Mouse (Mus musculus) limb, embryonic 11.5 days (tissue): ENCODE results near the gene Plekha8. TPM values are rescaled to one million over a fixed set of nuclear protein-coding genes. Genes with fewer than 3 reads are reported as not detected.

ENCODE experiments used
- ATAC-seq: fragments of 200-750 bp; cut with Nextera tagmentation; 2 replicates; pipeline ENCODE4 v1.8.0; 2017; ENCODE audit warnings: low read depth; ENCODE audit not compliant: insufficient number of reproducible peaks, low FRiP score, low TSS enrichment
- DNase-seq: peaks from one replicate; pipeline ENCODE4 v3.0.0-alpha.2; 2015; ENCODE audit warnings: low spot score
- H3K27ac ChIP-seq: fragments of 300-500 bp; sonication (generic); replicated peaks from 2 replicates; pipeline ENCODE4 v1.5.1; 2014; ENCODE audit warnings: low read depth, mild to moderate bottlenecking, low read length
- H3K27me3 ChIP-seq: fragments of 300-500 bp; sonication (generic); 2 replicates; pipeline ENCODE4 v1.6.1; 2014; ENCODE audit warnings: mild to moderate bottlenecking, low read length, mixed read lengths; ENCODE audit not compliant: control insufficient read depth, insufficient read depth
- H3K36me3 ChIP-seq: fragments of 300-500 bp; sonication (generic); 2 replicates; pipeline ENCODE4 v1.6.1; 2014; ENCODE audit warnings: mild to moderate bottlenecking, low read length, moderate library complexity, mixed read lengths; ENCODE audit not compliant: control insufficient read depth, insufficient read depth
- H3K4me1 ChIP-seq: fragments of 300-500 bp; sonication (generic); 2 replicates; pipeline ENCODE4 v1.6.1; 2014; ENCODE audit warnings: low read length, mixed read lengths; ENCODE audit not compliant: control insufficient read depth, insufficient read depth
- H3K4me2 ChIP-seq: fragments of 300-500 bp; sonication (generic); 2 replicates; pipeline ENCODE4 v1.6.1; 2014; ENCODE audit warnings: low read depth, mild to moderate bottlenecking, moderate library complexity; ENCODE audit not compliant: severe bottlenecking
- H3K4me3 ChIP-seq: fragments of 300-500 bp; sonication (generic); 2 replicates; pipeline ENCODE4 v1.5.1; 2014; ENCODE audit warnings: low read depth, low read length
- H3K9ac ChIP-seq: fragments of 300-500 bp; sonication (generic); 2 replicates; pipeline ENCODE4 v1.6.1; 2014; ENCODE audit warnings: mild to moderate bottlenecking, low read length
- H3K9me3 ChIP-seq: fragments of 300-500 bp; sonication (generic); 2 replicates; pipeline ENCODE4 v1.6.1; 2016; ENCODE audit warnings: low read length; ENCODE audit not compliant: control insufficient read depth
- WGBS: fragments of 180-500 bp; shearing (Covaris S2); extraction: QIAGEN DNeasy Blood & Tissue Kit; methylation state at CpG from one replicate; pipeline ENCODE4 v1.1.7; 2014; 5-methylcytosine and 5-hydroxymethylcytosine counted together
- polyA plus RNA-seq: library from polyadenylated mRNA; unstranded; fragments of >200 nt; fragmentation: Nextera tagmentation; extraction: Ambion mirVana; gene quantifications from 2 replicates; pipeline ENCODE4 v1.2.1, GENCODE M21; 2014

Plekha8 gene
- polyA plus RNA-seq, 1 experiment from 2014 or later: 26.5 TPM

DNA sequence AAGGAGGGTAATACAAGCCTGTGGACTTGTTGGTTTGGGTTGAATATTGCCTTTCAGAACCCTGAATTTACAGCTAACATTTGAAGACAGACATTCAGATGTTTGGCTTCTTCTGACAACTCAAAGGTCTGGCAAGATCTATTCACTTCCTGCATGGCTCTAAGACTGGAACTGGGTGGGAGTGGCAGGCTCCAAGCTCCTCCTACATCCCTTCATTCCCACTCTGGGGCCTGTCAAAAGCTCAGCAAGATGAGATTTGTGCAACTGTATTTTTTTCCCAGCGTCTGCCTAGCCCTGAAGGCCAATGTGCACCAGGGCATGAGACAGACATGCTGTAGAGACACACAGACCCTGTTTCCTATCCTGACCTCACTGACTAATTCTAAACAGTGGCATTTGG is 39.1 kb upstream of the Plekha8 start:
- Histone ChIP-seq H3K4me1 (0 out of 2 replicates have a peak, but pooled peaks cover 2% of the 10 kb centered on the region), H3K4me3 (no peak overlapping the region), H3K4me2 (no peak overlapping the region), H3K27me3 (no peaks in the 10 kb centered on the region), H3K36me3 (no peaks in the 10 kb centered on the region), H3K9ac (no peak overlapping the region), H3K27ac (no peak overlapping the region), H3K9me3 (no peaks in the 10 kb centered on the region; the same call in 1 of the 2 replicates)
- DNase-seq (no peak), ATAC-seq (no peak)
- WGBS: 88% methylated on average over 1 of the region's 1 CpGs

DNA sequence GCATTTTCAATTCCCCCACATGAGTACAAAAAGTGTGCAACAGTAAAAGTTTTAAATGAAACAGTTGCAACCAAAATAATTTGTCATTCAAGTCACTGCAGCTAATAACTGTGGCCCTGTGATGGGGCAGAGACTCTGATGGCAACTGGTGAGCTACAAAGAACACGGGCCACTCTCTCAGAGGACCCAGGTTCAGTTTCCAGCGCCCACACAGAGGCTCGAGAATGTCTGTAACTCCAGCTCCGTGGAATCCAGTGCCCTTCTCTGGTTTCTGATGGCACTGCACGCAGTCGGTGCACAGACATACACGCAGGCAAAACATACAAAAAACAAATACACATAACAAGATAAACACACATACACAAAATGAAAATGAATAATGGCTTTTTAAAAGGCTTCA is 37.2 kb upstream of the Plekha8 start:
- Histone ChIP-seq H3K4me1 (0 out of 2 replicates have a peak, but pooled peaks cover 2% of the 10 kb centered on the region), H3K4me3 (no peak overlapping the region), H3K4me2 (no peak overlapping the region), H3K9ac (no peak overlapping the region), H3K9me3 (no peaks in the 10 kb centered on the region; the same call in 1 of the 2 replicates), H3K27me3 (no peaks in the 10 kb centered on the region), H3K36me3 (no peaks in the 10 kb centered on the region), H3K27ac (no peak overlapping the region)
- WGBS: 89% methylated on average over 7 of the region's 7 CpGs
- no peak for ATAC-seq
- no peak for DNase-seq

- no peaks in the 10 kb centered on the region for H3K27me3 ChIP-seq
- no peak for ATAC-seq
- 85% methylated on average over 7 of the region's 7 CpGs for WGBS
- H3K9me3 ChIP-seq: no peaks in the 10 kb centered on the region; the same call in 1 of the 2 replicates
- H3K4me2 ChIP-seq: no peak overlapping the region
- 0 out of 2 replicates have a peak, but pooled peaks cover 2% of the 10 kb centered on the region for H3K4me1 ChIP-seq
- H3K36me3 ChIP-seq: no peaks in the 10 kb centered on the region
- no peak overlapping the region for H3K27ac ChIP-seq
- no peak for DNase-seq
- H3K9ac ChIP-seq: no peak overlapping the region
- no peak overlapping the region for H3K4me3 ChIP-seq
These were observed 36.4 kb upstream of the Plekha8 start for GRCm38 (mm10) chr6:54558466-54558865.

DNA sequence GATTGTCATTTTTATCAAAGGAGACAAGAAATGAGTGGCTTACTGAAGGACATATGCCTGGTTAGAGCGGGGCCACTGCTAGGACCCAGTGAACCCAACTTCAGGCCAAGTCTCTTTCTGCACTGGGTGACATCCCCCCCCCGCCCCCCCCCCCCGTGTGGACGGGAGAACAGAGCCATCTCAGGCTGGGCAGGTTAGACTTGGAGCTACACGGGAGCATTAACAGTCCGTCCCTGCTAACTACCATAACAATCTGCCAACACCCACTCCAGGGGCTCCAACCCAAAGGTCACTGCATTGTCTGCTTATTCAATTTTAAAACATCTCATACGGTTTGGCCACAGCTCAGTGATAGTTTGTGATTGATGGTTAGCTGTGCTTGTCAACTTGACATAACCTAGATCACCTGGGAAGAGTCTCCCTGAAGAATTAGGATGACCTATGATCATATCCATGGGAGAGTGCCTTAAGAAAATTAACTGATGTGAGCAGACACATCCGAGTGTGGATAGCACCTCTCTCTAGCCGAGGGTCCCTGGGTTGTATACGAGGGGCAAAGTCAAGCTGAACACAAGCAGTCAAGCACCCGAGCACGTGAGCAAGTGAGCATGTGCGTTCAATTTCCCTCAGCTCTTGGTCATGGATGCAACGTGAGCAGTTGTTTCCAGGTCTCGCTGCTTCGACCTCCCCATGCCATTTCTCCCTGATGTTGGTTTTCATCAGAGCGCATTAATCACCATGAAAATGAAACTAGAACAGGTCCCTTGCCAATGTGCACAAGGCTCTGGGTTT is 32.7 kb upstream of the Plekha8 start:
- H3K4me1 ChIP-seq: no peaks in the 10 kb centered on the region
- no peak overlapping the region for H3K9ac ChIP-seq
- H3K36me3 ChIP-seq: no peaks in the 10 kb centered on the region
- no peak overlapping the region for H3K4me2 ChIP-seq
- no peak overlapping the region for H3K27ac ChIP-seq
- no peaks in the 10 kb centered on the region; the same call in 1 of the 2 replicates for H3K9me3 ChIP-seq
- no peak for DNase-seq
- H3K27me3 ChIP-seq: no peaks in the 10 kb centered on the region
- WGBS: 74% methylated on average over 17 of the region's 17 CpGs
- ATAC-seq: no peak
- no peak overlapping the region for H3K4me3 ChIP-seq

GRCm38 (mm10) chr6:54563561-54563960 is 31.4 kb upstream of the Plekha8 start:
- no peaks in the 10 kb centered on the region for H3K9me3 ChIP-seq
- 92% methylated on average over 4 of the region's 4 CpGs for WGBS
- ATAC-seq: no peak
- no peak overlapping the region for H3K4me3 ChIP-seq
- H3K36me3 ChIP-seq: no peaks in the 10 kb centered on the region
- no peak overlapping the region for H3K4me2 ChIP-seq
- H3K9ac ChIP-seq: no peak overlapping the region
- no peaks in the 10 kb centered on the region for H3K27me3 ChIP-seq
- H3K4me1 ChIP-seq: 0 out of 2 replicates have a peak, but pooled peaks cover 3% of the 10 kb centered on the region
- no peak overlapping the region for H3K27ac ChIP-seq
- DNase-seq: no peak

GRCm38 (mm10) chr6:54564506-54564991 is 30.4 kb upstream of the Plekha8 start:
- no peak for ATAC-seq
- H3K27me3 ChIP-seq: no peaks in the 10 kb centered on the region
- H3K27ac ChIP-seq: no peak overlapping the region
- no peaks in the 10 kb centered on the region for H3K9me3 ChIP-seq
- no peak overlapping the region for H3K4me3 ChIP-seq
- H3K4me2 ChIP-seq: no peak overlapping the region
- DNase-seq: no peak
- 0 out of 2 replicates have a peak, but pooled peaks cover 3% of the 10 kb centered on the region for H3K4me1 ChIP-seq
- WGBS: 72% methylated on average over 9 of the region's 9 CpGs
- H3K9ac ChIP-seq: no peak overlapping the region
- no peaks in the 10 kb centered on the region for H3K36me3 ChIP-seq

DNA sequence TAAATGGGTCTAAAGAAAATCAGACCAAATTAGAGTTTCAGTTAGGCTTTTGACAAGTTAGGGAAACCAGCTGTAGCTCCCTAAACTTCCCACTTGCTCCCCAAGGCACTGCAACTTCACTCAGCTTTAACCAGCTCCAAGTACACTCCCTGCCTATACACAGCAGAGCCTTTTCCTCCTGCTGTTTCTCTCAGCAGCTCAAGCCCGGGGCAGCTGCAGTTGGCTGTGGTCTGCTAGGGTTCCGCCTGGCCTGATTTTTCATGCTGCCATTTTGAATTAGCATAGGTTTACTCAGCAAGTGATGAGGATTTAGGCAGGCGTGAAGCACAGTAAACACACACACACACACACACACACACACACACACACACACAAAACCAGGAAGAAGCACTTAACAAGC is 29.9 kb upstream of the Plekha8 start:
- ATAC-seq (no peak), DNase-seq (peak; percentile 40)
- Histone ChIP-seq H3K4me1 (0 out of 2 replicates have a peak, but pooled peaks cover 5% of the 10 kb centered on the region), H3K9me3 (no peaks in the 10 kb centered on the region), H3K4me3 (no peak overlapping the region), H3K9ac (no peak overlapping the region), H3K4me2 (peak overlapping the region; percentile 79; the same call in 1 of the 2 replicates), H3K27me3 (no peaks in the 10 kb centered on the region), H3K36me3 (no peaks in the 10 kb centered on the region), H3K27ac (no peak overlapping the region)
- 35% methylated on average over 3 of the region's 3 CpGs for WGBS

DNA sequence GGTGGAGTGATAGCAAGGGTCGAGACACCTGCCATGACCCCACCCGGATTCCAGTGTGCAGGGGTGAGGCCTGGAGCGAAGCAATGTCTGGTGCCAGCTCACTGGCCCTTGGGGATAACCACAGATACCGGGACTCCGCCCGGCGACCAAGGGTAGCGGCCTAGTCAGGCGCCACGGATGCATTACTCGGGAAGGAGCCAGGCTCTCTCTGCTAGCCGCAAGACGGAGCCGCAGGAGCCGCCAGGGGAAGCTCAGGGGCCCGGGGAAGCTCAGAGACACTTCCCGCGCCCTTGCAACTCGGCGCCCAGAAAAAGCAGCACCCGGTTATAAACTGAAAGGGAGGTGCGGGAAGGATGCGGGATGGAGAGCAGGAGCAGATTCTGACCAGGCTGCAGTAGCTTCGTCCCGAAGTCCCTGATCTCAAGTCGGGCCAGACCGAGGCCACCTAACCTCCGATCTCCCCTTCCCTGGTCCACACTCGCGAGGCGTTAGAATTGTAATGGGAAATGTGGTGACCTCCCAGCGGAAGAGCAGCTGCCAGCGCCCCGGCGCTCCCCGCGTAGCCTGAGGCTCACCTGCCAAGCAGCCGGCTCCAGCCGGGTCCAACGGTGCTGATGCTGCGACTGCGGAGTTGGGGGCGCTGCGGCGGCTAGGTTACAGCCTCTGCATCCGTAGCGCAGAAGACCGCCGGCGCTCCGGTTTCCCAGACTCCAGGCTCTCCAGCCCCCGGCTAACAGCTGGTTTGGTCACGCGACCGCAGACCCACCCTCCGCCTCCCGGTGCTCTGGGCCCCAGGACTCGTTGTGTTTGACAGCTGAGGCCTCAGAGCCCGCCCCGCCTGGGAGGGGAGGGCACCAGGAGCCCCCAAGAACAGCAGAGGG is 29.0 kb upstream of the Plekha8 start, which contains the start of gene Scrn1:
TSS of gene Scrn1 (minus strand) at position 825 of the 881 bp plus-strand sequence.
- ATAC-seq (peak; percentile 84), DNase-seq (peak; percentile 87)
- no peaks in the 10 kb centered on the region for H3K9me3 ChIP-seq
- H3K27ac ChIP-seq: no peak within 1 kb of the TSS; the same call in 1 of the 2 replicates
- 1% methylated on average over 60 of the region's 60 CpGs for WGBS
- H3K4me2 ChIP-seq: peak within 1 kb of the TSS; percentile 79
- H3K9ac ChIP-seq: peak within 1 kb of the TSS; percentile 57
- no peaks in the 10 kb centered on the region for H3K27me3 ChIP-seq
- 0 out of 2 replicates have a peak, but pooled peaks cover 5% of the 10 kb centered on the region for H3K4me1 ChIP-seq
- H3K36me3 ChIP-seq: no peaks in the 10 kb centered on the region
- H3K4me3 ChIP-seq: peak within 1 kb of the TSS; percentile 40
